Mouse (Mus musculus) MEL (cell line): ENCODE results near the gene Kdelc2. TPM values are rescaled to one million over a fixed set of nuclear protein-coding genes. Genes with fewer than 3 reads are reported as not detected.

ENCODE experiments used
- DNase-seq: peaks from one replicate; pipeline ENCODE4 v3.0.0; 2011; ENCODE audit warnings: low read depth, low spot score
- H3K27ac ChIP-seq: 2 replicates; pipeline ENCODE4 v1.5.1; 2012; ENCODE audit warnings: low read depth, mild to moderate bottlenecking, control low read depth, low read length, moderate library complexity; ENCODE audit not compliant: control insufficient read depth
- H3K27me3 ChIP-seq, 2 experiments: fragments of 150-350 bp in 1 of 2; sonication (generic) in 1 of 2; 2 replicates each; pipeline ENCODE4 v1.6.1; 2012; ENCODE audit warnings: low read length in 2 of 2, mild to moderate bottlenecking in 2 of 2, improper control_type of control experiment in 1 of 2, moderate library complexity in 1 of 2; ENCODE audit not compliant: insufficient read depth in 2 of 2, control insufficient read depth in 1 of 2
- H3K36me3 ChIP-seq, 2 experiments: 2 replicates each; pipeline ENCODE4 v1.6.1; 2012 to 2014; ENCODE audit warnings: low read length in 2 of 2, improper control_type of control experiment in 1 of 2, inconsistent platforms in 1 of 2, mild to moderate bottlenecking in 1 of 2; ENCODE audit not compliant: insufficient read depth in 2 of 2, control insufficient read depth in 1 of 2
- H3K4me1 ChIP-seq, 2 experiments: fragments of 150-350 bp in 1 of 2; sonication (generic) in 1 of 2; 2 replicates each; pipeline ENCODE4 v1.6.1; 2012; ENCODE audit warnings: low read length in 2 of 2, improper control_type of control experiment in 1 of 2, mild to moderate bottlenecking in 1 of 2; ENCODE audit not compliant: insufficient read depth in 2 of 2, control insufficient read depth in 1 of 2
- H3K4me3 ChIP-seq, 2 experiments: fragments of 150-350 bp in 1 of 2; sonication (generic) in 1 of 2; 2 replicates each; pipeline ENCODE4 v1.5.1; 2012; ENCODE audit warnings: low read depth in 2 of 2, low read length in 2 of 2, mild to moderate bottlenecking in 2 of 2, moderate library complexity in 2 of 2, control low read depth in 1 of 2, improper control_type of control experiment in 1 of 2; ENCODE audit not compliant: control insufficient read depth in 1 of 2, insufficient read depth in 1 of 2
- H3K79me2 ChIP-seq: 2 replicates; pipeline ENCODE4 v1.6.1; 2012; ENCODE audit warnings: mild to moderate bottlenecking, low read length, moderate library complexity; ENCODE audit not compliant: control insufficient read depth, poor library complexity, insufficient read depth
- H3K9ac ChIP-seq: 2 replicates; pipeline ENCODE4 v1.6.1; 2012; ENCODE audit warnings: low read depth, mild to moderate bottlenecking, control low read depth, low read length, moderate library complexity; ENCODE audit not compliant: control insufficient read depth, poor library complexity, severe bottlenecking
- H3K9me3 ChIP-seq: fragments of 150-350 bp; sonication (generic); replicated peaks from 2 replicates; pipeline ENCODE4 v1.6.1; 2012; ENCODE audit warnings: mild to moderate bottlenecking, low read length, improper control_type of control experiment, moderate library complexity; ENCODE audit not compliant: insufficient read depth
- CHD1 ChIP-seq: IDR thresholded peaks from 2 replicates; pipeline ENCODE4 v1.6.1; 2012; ENCODE audit warnings: low read depth, mild to moderate bottlenecking, inconsistent platforms, low read length, improper control_type of control experiment
- CHD2 ChIP-seq: IDR thresholded peaks from 2 replicates; pipeline ENCODE4 v1.6.1; 2011; ENCODE audit warnings: low read length, improper control_type of control experiment
- CTCF ChIP-seq, 3 experiments: IDR thresholded peaks in 2 of 3; conservative IDR thresholded peaks in 1 of 3; 2 replicates each; pipeline ENCODE4 v1.5.1; 2011 to 2012; ENCODE audit warnings: low read length in 3 of 3, low read depth in 2 of 3, mild to moderate bottlenecking in 2 of 3, improper control_type of control experiment in 1 of 3, inconsistent platforms in 1 of 3, mixed read lengths in 1 of 3, moderate library complexity in 1 of 3; ENCODE audit not compliant: control insufficient read depth in 1 of 3, insufficient read depth in 1 of 3, poor library complexity in 1 of 3, severe bottlenecking in 1 of 3
- ELF1 ChIP-seq: IDR thresholded peaks from 2 replicates; pipeline ENCODE4 v1.6.1; 2014; ENCODE audit warnings: low read depth, mild to moderate bottlenecking, inconsistent platforms, low read length, improper control_type of control experiment, moderate library complexity
- ETS1 ChIP-seq: IDR thresholded peaks from 2 replicates; pipeline ENCODE4 v1.6.1; 2012; ENCODE audit warnings: low read depth, mild to moderate bottlenecking, inconsistent platforms, low read length, improper control_type of control experiment, moderate library complexity
- GABPA ChIP-seq: IDR thresholded peaks from 2 replicates; pipeline ENCODE4 v1.6.1; 2012; ENCODE audit warnings: low read depth, mild to moderate bottlenecking, inconsistent platforms, low read length, improper control_type of control experiment, moderate library complexity
- HCFC1 ChIP-seq: IDR thresholded peaks from 2 replicates; pipeline ENCODE4 v1.6.1; 2012; ENCODE audit warnings: low read depth, mild to moderate bottlenecking, inconsistent platforms, low read length, improper control_type of control experiment, moderate library complexity
- KAT2A ChIP-seq: conservative IDR thresholded peaks from 2 replicates; pipeline ENCODE4 v1.6.1; 2012; ENCODE audit warnings: low read depth, low read length, improper control_type of control experiment, inconsistent platforms
- MAX ChIP-seq: IDR thresholded peaks from 2 replicates; pipeline ENCODE4 v1.6.1; 2011; ENCODE audit warnings: low read length, improper control_type of control experiment
- MEF2A ChIP-seq: IDR thresholded peaks from 2 replicates; pipeline ENCODE4 v1.6.1; 2014; ENCODE audit warnings: low read depth, mild to moderate bottlenecking, inconsistent platforms, low read length, improper control_type of control experiment; ENCODE audit not compliant: poor library complexity, insufficient replicate concordance, severe bottlenecking; ENCODE audit errors: extremely low read depth
- MXI1 ChIP-seq: IDR thresholded peaks from 2 replicates; pipeline ENCODE4 v1.6.1; 2011; ENCODE audit warnings: mild to moderate bottlenecking, low read depth, low read length, improper control_type of control experiment
- MYB ChIP-seq: IDR thresholded peaks from 2 replicates; pipeline ENCODE4 v1.6.1; 2011; ENCODE audit warnings: mild to moderate bottlenecking, low read depth, low read length, improper control_type of control experiment
- MYC ChIP-seq: IDR thresholded peaks from 2 replicates; pipeline ENCODE4 v1.6.1; 2011; ENCODE audit warnings: low read depth, mild to moderate bottlenecking, low read length, improper control_type of control experiment, moderate library complexity
- NELFE ChIP-seq: IDR thresholded peaks from 2 replicates; pipeline ENCODE4 v1.6.1; 2011; ENCODE audit warnings: low read depth, low read length, improper control_type of control experiment
- NRF1 ChIP-seq: IDR thresholded peaks from 2 replicates; pipeline ENCODE4 v1.6.1; 2014; ENCODE audit warnings: low read depth, mild to moderate bottlenecking, inconsistent platforms, low read length, improper control_type of control experiment, moderate library complexity; ENCODE audit not compliant: poor library complexity, insufficient read depth, severe bottlenecking
- POLR2A ChIP-seq, 2 experiments: IDR thresholded peaks; 2 replicates each; pipeline ENCODE4 v1.6.1; 2011 to 2012; ENCODE audit warnings: low read length in 2 of 2, mild to moderate bottlenecking in 2 of 2, control low read depth in 1 of 2, improper control_type of control experiment in 1 of 2, low read depth in 1 of 2, moderate library complexity in 1 of 2; ENCODE audit not compliant: control insufficient read depth in 1 of 2, insufficient read depth in 1 of 2, poor library complexity in 1 of 2
- POLR2AphosphoS2 ChIP-seq: IDR thresholded peaks from 2 replicates; pipeline ENCODE4 v1.6.1; 2011; ENCODE audit warnings: low read length, improper control_type of control experiment
- RCOR1 ChIP-seq: IDR thresholded peaks from 2 replicates; pipeline ENCODE4 v1.6.1; 2012; ENCODE audit warnings: low read depth, mild to moderate bottlenecking, inconsistent platforms, low read length, improper control_type of control experiment
- SIN3A ChIP-seq: IDR thresholded peaks from 2 replicates; pipeline ENCODE4 v1.6.1; 2012; ENCODE audit warnings: low read length, improper control_type of control experiment, inconsistent platforms
- TAL1 ChIP-seq: IDR thresholded peaks from 2 replicates; pipeline ENCODE4 v1.6.1; 2012; ENCODE audit warnings: mild to moderate bottlenecking, inconsistent platforms, low read length, moderate library complexity, mixed read lengths
- UBTF ChIP-seq: IDR thresholded peaks from 2 replicates; pipeline ENCODE4 v1.6.1; 2012; ENCODE audit warnings: low read depth, mild to moderate bottlenecking, inconsistent platforms, low read length, improper control_type of control experiment, moderate library complexity, borderline replicate concordance; ENCODE audit not compliant: insufficient read depth
- USF1 ChIP-seq: IDR thresholded peaks from 2 replicates; pipeline ENCODE4 v1.6.1; 2014; ENCODE audit warnings: low read depth, mild to moderate bottlenecking, inconsistent platforms, low read length, improper control_type of control experiment, moderate library complexity
- USF2 ChIP-seq, 2 experiments: IDR thresholded peaks; 2 replicates each; pipeline ENCODE4 v1.6.1; 2011 to 2012; ENCODE audit warnings: improper control_type of control experiment in 2 of 2, low read length in 2 of 2, borderline replicate concordance in 1 of 2, inconsistent platforms in 1 of 2, low read depth in 1 of 2, mild to moderate bottlenecking in 1 of 2; ENCODE audit not compliant: insufficient read depth in 1 of 2
- ZMIZ1 ChIP-seq: IDR thresholded peaks from 2 replicates; pipeline ENCODE4 v1.6.1; 2012; ENCODE audit warnings: low read depth, mild to moderate bottlenecking, inconsistent platforms, low read length, improper control_type of control experiment, moderate library complexity
- ZNF384 ChIP-seq: IDR thresholded peaks from 2 replicates; pipeline ENCODE4 v1.6.1; 2012; ENCODE audit warnings: low read depth, mild to moderate bottlenecking, inconsistent platforms, low read length, improper control_type of control experiment
- polyA plus RNA-seq, 2 experiments: library from polyadenylated mRNA; stranded (reverse) in 1 of 2; unstranded in 1 of 2; fragments of >175 nt in 1 of 2; fragments of >200 nt in 1 of 2; gene quantifications; 2 replicates each; pipeline versions ENCODE4 v1.2.1 to v1.2.4; 2012; ENCODE audit warnings: low replicate concordance in 2 of 2, low read depth in 1 of 2; ENCODE audit not compliant: insufficient read length in 2 of 2, insufficient read depth in 1 of 2, missing spikeins in 1 of 2
- total RNA-seq: library from RNA; depleted of rRNA; stranded (reverse); fragments of 300-350 nt; gene quantifications from 2 replicates; pipeline ENCODE4 v1.2.3, GENCODE M21; 2012

Kdelc2 gene
- total and polyA plus RNA-seq, 3 experiments: 0.04 to 0.31 TPM; not detected in 1

DNA sequence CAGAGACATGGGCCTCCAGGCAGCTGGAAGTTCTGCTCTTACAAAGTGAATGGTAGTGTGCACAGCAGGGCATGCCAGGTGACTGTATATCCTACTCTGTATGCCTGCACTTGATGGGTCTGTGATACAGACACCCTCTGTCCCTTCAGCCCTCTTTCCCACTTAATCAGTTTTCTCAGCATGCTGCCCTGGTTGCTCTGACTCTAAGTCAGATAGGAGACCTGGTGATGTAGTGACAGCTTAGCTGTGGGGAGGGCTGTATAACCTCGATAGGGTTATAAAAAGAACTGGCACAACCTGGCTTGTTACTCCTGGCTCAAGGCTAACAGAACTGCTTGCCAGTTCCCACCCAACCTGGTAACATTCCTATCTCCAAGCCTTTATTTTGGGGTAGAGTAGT, 34.6 kb upstream of the Kdelc2 start:
- no peaks in the 10 kb centered on the region for H3K9me3 ChIP-seq

DNA sequence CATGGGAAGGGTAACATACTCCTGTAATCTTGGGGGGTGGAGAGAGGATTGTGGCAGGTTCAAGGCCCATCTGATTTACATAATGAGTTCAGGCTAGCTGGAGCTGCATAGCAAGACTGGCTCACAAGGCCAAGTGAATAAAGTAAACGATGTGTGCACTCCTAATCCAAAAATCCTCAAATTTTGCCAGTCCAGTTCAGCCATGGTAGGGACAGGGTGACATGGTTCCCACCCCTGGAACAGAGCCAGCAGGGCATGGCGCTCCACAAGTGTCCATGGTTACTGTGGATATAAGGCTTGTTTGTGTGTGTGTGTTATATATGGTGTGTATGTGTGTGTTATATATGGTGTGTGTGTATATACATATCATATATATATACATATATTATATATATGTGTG, 33.5 kb upstream of the Kdelc2 start:
- Histone ChIP-seq H3K9ac (no peak overlapping the region), H3K9me3 (no peaks in the 10 kb centered on the region), H3K36me3 (no peaks in the 10 kb centered on the region), H3K27me3 (peaks cover under 1 to 4% of the 10 kb centered on the region in 2 experiments; a peak in 3 of 4 replicates), H3K4me3 (no peak overlapping the region), H3K4me1 (no peaks in the 10 kb centered on the region), H3K79me2 (no peaks in the 10 kb centered on the region), H3K27ac (no peak overlapping the region)
- no peak for DNase-seq
- TF ChIP-seq MXI1 (no peak), TAL1 (no peak), HCFC1 (no peak), MEF2A (no peak), UBTF (no peak), MYC (no peak), RCOR1 (no peak), GABPA (no peak), CHD1 (no peak), ZMIZ1 (no peak), MYB (no peak)

More for the DNA sequence above, 34.6 kb upstream of the Kdelc2 start:
- Histone ChIP-seq H3K79me2 (no peaks in the 10 kb centered on the region), H3K4me3 (no peak overlapping the region), H3K9ac (no peak overlapping the region), H3K4me1 (no peaks in the 10 kb centered on the region), H3K27me3 (peaks cover 2 to 8% of the 10 kb centered on the region in 2 experiments; a peak in 3 of 4 replicates), H3K27ac (no peak overlapping the region), H3K36me3 (no peaks in the 10 kb centered on the region)
- TF ChIP-seq CTCF (IDR thresholded peaks at IDR 0.05 in 2 of 3, conservative IDR thresholded peaks at IDR 0.05 in 1 of 3; ENCODE audit: control insufficient read depth in 1 of 3, insufficient read depth in 1 of 3, low read depth in 2 of 3, low read length in 3 of 3, poor library complexity in 1 of 3, severe bottlenecking in 1 of 3) (no peak), ELF1 (no peak), GABPA (no peak), MXI1 (no peak), USF2 (IDR thresholded peaks at IDR 0.05; ENCODE audit: borderline replicate concordance in 1 of 2, insufficient read depth in 1 of 2, low read depth in 1 of 2, low read length in 2 of 2) (no peak), HCFC1 (no peak), SIN3A (no peak), POLR2AphosphoS2 (no peak), MYC (no peak), POLR2A (IDR thresholded peaks at IDR 0.05; ENCODE audit: control insufficient read depth in 1 of 2, insufficient read depth in 1 of 2, low read depth in 1 of 2, low read length in 2 of 2, poor library complexity in 1 of 2) (no peak), RCOR1 (no peak), ZNF384 (no peak), KAT2A (no peak), NRF1 (no peak), ETS1 (no peak), MAX (no peak), NELFE (no peak), USF1 (no peak), CHD2 (no peak), UBTF (no peak)
- DNase-seq: no peak
